Mouse (Mus musculus): ENCODE measurements at regions not wholly inside any gene's neighbourhood (a gene's known extent, or its start where the extent isn't known, plus 50 kb on each side); places are given as distances from the start of the nearest gene placed in this dataset.
"Not testable (repeated sequence)": the region's sequence is repeated elsewhere in the genome, so short reads cannot be mapped to it uniquely, and the experiment has no call there.

GRCm38 (mm10) chr19:59516957-59517356 is 58.8 kb downstream of the Emx2 start:
- Histone ChIP-seq H3K27me3 (peaks cover 10% of the 10 kb centered on the region; the same call in 1 of the 2 replicates), H3K9ac (replicated peaks) (no peak overlapping the region)
- 68% methylated on average over 4 of the region's 4 CpGs for WGBS

DNA sequence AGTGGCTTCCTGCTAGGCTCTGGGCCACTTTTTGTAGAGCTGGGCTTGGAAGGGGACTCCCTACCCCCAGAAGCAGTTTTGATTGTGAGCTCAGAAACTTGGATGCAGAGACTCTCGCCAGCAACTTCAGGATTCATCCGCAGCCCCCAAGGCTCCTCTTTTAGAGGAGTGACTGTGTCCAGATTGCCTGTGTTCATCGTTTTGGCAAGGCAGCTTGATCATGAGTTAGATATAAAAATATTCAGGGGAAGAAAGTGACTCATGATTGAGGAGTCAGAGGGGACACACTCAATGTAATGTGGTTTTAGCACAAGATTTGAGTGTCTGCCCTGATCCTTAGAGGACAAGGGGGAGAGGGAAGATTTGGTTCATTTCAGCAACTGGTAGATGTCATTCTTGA is 61.0 kb downstream of the Emx2 start:
- no peak for ATAC-seq (ENCODE audit: insufficient number of reproducible peaks, insufficient read depth, low FRiP score, low TSS enrichment, low read depth)
- H3K9ac ChIP-seq (replicated peaks) = no peak overlapping the region
- no peak overlapping the region for H3K4me2 ChIP-seq
- no peak overlapping the region for H3K4me3 ChIP-seq (replicated peaks)
- H3K36me3 ChIP-seq = no peaks in the 10 kb centered on the region
- H3K27ac ChIP-seq = no peak overlapping the region
- no peaks in the 10 kb centered on the region; the same call in 1 of the 2 replicates for H3K4me1 ChIP-seq (replicated peaks)
- no peaks in the 10 kb centered on the region for H3K9me3 ChIP-seq
- WGBS = 81% methylated on average over 3 of the region's 3 CpGs
- peaks cover 10% of the 10 kb centered on the region; the same call in 1 of the 2 replicates for H3K27me3 ChIP-seq

More at GRCm38 (mm10) chr19:59516957-59517356, 58.8 kb downstream of the Emx2 start:
- H3K27ac ChIP-seq = no peak overlapping the region
- no peak overlapping the region for H3K4me2 ChIP-seq
- no peaks in the 10 kb centered on the region for H3K4me1 ChIP-seq (replicated peaks)
- H3K36me3 ChIP-seq = no peaks in the 10 kb centered on the region
- no peaks in the 10 kb centered on the region for H3K9me3 ChIP-seq
- ATAC-seq (ENCODE audit: insufficient number of reproducible peaks, insufficient read depth, low FRiP score, low TSS enrichment, low read depth) = no peak
- no peak overlapping the region for H3K4me3 ChIP-seq (replicated peaks)

- Histone ChIP-seq H3K4me3 (replicated peaks) (no peak overlapping the region), H3K4me1 (replicated peaks) (no peaks in the 10 kb centered on the region; the same call in 1 of the 2 replicates), H3K4me2 (no peak overlapping the region), H3K27me3 (peaks cover 13% of the 10 kb centered on the region; the same call in 1 of the 2 replicates), H3K27ac (no peak overlapping the region), H3K9me3 (no peaks in the 10 kb centered on the region), H3K9ac (replicated peaks) (no peak overlapping the region), H3K36me3 (no peaks in the 10 kb centered on the region)
- WGBS = 19% methylated on average over 11 of the region's 11 CpGs
- ATAC-seq (ENCODE audit: insufficient number of reproducible peaks, insufficient read depth, low FRiP score, low TSS enrichment, low read depth) = no peak
Measured at GRCm38 (mm10) chr19:59522176-59522575, 64.0 kb downstream of the Emx2 start.

DNA sequence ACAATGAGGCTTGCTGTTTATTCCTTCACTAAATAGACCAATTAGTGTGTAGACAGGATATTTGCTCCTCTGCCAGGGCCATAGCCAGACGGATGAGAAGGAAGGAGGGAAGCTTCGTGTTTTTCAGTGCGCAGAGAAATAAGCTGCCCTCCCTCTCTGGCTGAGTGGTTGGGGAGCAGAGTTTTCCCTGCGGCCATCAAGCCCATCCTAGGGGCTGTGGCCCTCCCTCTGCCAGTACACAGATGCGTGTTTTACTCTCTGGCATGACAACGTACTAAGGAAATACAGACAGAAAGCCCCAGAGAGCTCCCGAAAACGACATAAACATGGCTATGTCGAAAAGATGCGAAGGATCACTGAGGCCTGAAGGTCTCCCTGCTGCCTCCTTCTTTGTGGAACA is 65.2 kb downstream of the Emx2 start:
- H3K4me2 ChIP-seq = no peak overlapping the region
- H3K4me3 ChIP-seq (replicated peaks) = no peak overlapping the region
- no peaks in the 10 kb centered on the region for H3K9me3 ChIP-seq
- no peak overlapping the region for H3K9ac ChIP-seq (replicated peaks)
- WGBS = 73% methylated on average over 10 of the region's 10 CpGs
- no peak overlapping the region for H3K27ac ChIP-seq
- H3K36me3 ChIP-seq = no peaks in the 10 kb centered on the region
- ATAC-seq (ENCODE audit: insufficient number of reproducible peaks, insufficient read depth, low FRiP score, low TSS enrichment, low read depth) = no peak
- no peaks in the 10 kb centered on the region; the same call in 1 of the 2 replicates for H3K4me1 ChIP-seq (replicated peaks)
- peaks cover 12% of the 10 kb centered on the region; the same call in 1 of the 2 replicates for H3K27me3 ChIP-seq

DNA sequence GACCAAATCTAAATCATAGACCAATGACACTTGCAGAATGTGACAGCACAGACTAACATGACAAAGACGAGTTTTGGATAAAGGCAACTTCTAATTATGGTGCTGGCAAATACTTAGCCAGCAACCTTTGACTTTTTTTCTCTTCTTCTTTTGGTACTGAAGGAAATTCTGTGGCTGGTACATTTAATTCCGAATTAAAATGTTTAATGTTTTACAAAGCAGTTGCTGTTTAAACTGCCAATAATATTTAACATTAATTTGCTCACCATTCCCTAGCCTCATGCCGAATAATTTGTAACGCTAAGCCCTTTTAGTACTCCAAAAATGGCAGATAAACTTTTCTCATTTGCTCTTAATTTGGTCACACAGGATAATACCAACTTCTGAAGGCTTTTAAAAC is 105.9 kb downstream of the Emx2 start:
- 81% methylated on average over 4 of the region's 4 CpGs for WGBS
- H3K4me1 ChIP-seq (replicated peaks) = no peaks in the 10 kb centered on the region
- H3K27me3 ChIP-seq = no peaks in the 10 kb centered on the region
- no peaks in the 10 kb centered on the region for H3K9me3 ChIP-seq
- no peak overlapping the region for H3K4me3 ChIP-seq (replicated peaks)
- no peak overlapping the region for H3K9ac ChIP-seq (replicated peaks)
- no peak overlapping the region for H3K4me2 ChIP-seq
- no peaks in the 10 kb centered on the region for H3K36me3 ChIP-seq
- ATAC-seq (ENCODE audit: insufficient number of reproducible peaks, insufficient read depth, low FRiP score, low TSS enrichment, low read depth) = no peak
- H3K27ac ChIP-seq = no peak overlapping the region

- Histone ChIP-seq H3K4me2 (no peak overlapping the region), H3K9me3 (no peaks in the 10 kb centered on the region), H3K27me3 (no peaks in the 10 kb centered on the region), H3K36me3 (no peaks in the 10 kb centered on the region), H3K9ac (replicated peaks) (no peak overlapping the region), H3K4me1 (replicated peaks) (no peaks in the 10 kb centered on the region), H3K27ac (no peak overlapping the region), H3K4me3 (replicated peaks) (no peak overlapping the region)
- ATAC-seq (ENCODE audit: insufficient number of reproducible peaks, insufficient read depth, low FRiP score, low TSS enrichment, low read depth) = no peak
Measured at GRCm38 (mm10) chr19:59568907-59569306, 110.7 kb downstream of the Emx2 start.

- not testable (repeated sequence) for H3K4me3 ChIP-seq (replicated peaks); H3K36me3 ChIP-seq; H3K9ac ChIP-seq (replicated peaks); H3K9me3 ChIP-seq; H3K4me1 ChIP-seq (replicated peaks); ATAC-seq (ENCODE audit: insufficient number of reproducible peaks, insufficient read depth, low FRiP score, low TSS enrichment, low read depth); H3K4me2 ChIP-seq; H3K27me3 ChIP-seq; H3K27ac ChIP-seq
- 87% methylated on average over 2 of the region's 2 CpGs for WGBS
Measured at GRCm38 (mm10) chr19:59569590-59569989, 111.4 kb downstream of the Emx2 start.

- Histone ChIP-seq H3K36me3 (no peaks in the 10 kb centered on the region), H3K27ac (no peak overlapping the region), H3K9me3 (no peaks in the 10 kb centered on the region), H3K9ac (replicated peaks) (no peak overlapping the region), H3K4me2 (no peak overlapping the region), H3K27me3 (no peaks in the 10 kb centered on the region), H3K4me3 (replicated peaks) (no peak overlapping the region), H3K4me1 (replicated peaks) (no peaks in the 10 kb centered on the region)
- WGBS = 72% methylated on average over 3 of the region's 3 CpGs
- no peak for ATAC-seq (ENCODE audit: insufficient number of reproducible peaks, insufficient read depth, low FRiP score, low TSS enrichment, low read depth)
Measured at GRCm38 (mm10) chr19:59574346-59574745, 116.2 kb downstream of the Emx2 start.

GRCm38 (mm10) chr19:59577886-59578285 is 119.7 kb downstream of the Emx2 start:
- ATAC-seq (ENCODE audit: insufficient number of reproducible peaks, insufficient read depth, low FRiP score, low TSS enrichment, low read depth) = no peak
- WGBS = 70% methylated on average over 9 of the region's 9 CpGs
- no peaks in the 10 kb centered on the region for H3K36me3 ChIP-seq
- H3K4me3 ChIP-seq (replicated peaks) = no peak overlapping the region
- H3K27me3 ChIP-seq = no peaks in the 10 kb centered on the region
- H3K4me2 ChIP-seq = no peak overlapping the region
- no peak overlapping the region for H3K9ac ChIP-seq (replicated peaks)
- 0 out of 2 replicates have a peak, but pooled peaks cover 3% of the 10 kb centered on the region for H3K4me1 ChIP-seq (replicated peaks)
- H3K27ac ChIP-seq = no peak overlapping the region
- no peaks in the 10 kb centered on the region for H3K9me3 ChIP-seq

GRCm38 (mm10) chr19:59579676-59580075 is 121.5 kb downstream of the Emx2 start:
- H3K9ac ChIP-seq (replicated peaks) = no peak overlapping the region
- H3K27me3 ChIP-seq = peaks cover under 1% of the 10 kb centered on the region; the same call in 1 of the 2 replicates
- H3K36me3 ChIP-seq = no peaks in the 10 kb centered on the region
- no peak overlapping the region for H3K4me3 ChIP-seq (replicated peaks)
- H3K9me3 ChIP-seq = no peaks in the 10 kb centered on the region
- 89% methylated on average over 1 of the region's 1 CpGs for WGBS
- H3K4me2 ChIP-seq = no peak overlapping the region
- peaks cover 8% of the 10 kb centered on the region; the same call in 1 of the 2 replicates for H3K4me1 ChIP-seq (replicated peaks)
- no peak overlapping the region for H3K27ac ChIP-seq
- no peak for ATAC-seq (ENCODE audit: insufficient number of reproducible peaks, insufficient read depth, low FRiP score, low TSS enrichment, low read depth)

GRCm38 (mm10) chr19:59585835-59586234 is 127.7 kb downstream of the Emx2 start:
- Histone ChIP-seq H3K4me1 (replicated peaks) (peaks cover 30% of the 10 kb centered on the region), H3K36me3 (no peaks in the 10 kb centered on the region), H3K27me3 (peaks cover 4% of the 10 kb centered on the region; the same call in 1 of the 2 replicates), H3K4me2 (no peak overlapping the region), H3K9ac (replicated peaks) (no peak overlapping the region), H3K4me3 (replicated peaks) (no peak overlapping the region), H3K9me3 (no peaks in the 10 kb centered on the region), H3K27ac (no peak overlapping the region)
- 40% methylated on average over 4 of the region's 4 CpGs for WGBS
- no peak for ATAC-seq (ENCODE audit: insufficient number of reproducible peaks, insufficient read depth, low FRiP score, low TSS enrichment, low read depth)

DNA sequence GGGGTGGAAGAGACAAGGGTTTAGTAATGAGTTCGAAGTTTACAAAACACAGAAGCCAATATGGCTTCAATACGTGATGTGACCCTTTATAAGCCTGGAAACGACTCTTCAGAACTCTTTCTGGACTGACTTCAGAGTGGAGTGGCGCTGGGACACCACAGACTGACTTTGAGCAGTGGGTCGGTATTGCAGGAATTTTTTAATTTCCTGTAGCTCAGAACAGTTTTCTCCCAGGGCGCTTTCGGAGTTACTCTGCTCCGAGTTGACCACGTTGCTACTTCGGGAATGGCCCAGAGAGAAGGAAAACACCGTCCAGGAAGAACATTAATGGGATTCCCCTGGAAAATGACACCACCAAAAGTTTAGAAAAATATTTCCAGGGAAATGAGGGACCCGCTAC is 129.1 kb downstream of the Emx2 start:
- H3K27me3 ChIP-seq = peaks cover 4% of the 10 kb centered on the region; the same call in 1 of the 2 replicates
- peak overlapping the region; percentile 53; the same call in 1 of the 2 replicates for H3K27ac ChIP-seq
- H3K9me3 ChIP-seq = no peaks in the 10 kb centered on the region
- H3K9ac ChIP-seq (replicated peaks) = no peak overlapping the region
- ATAC-seq (ENCODE audit: insufficient number of reproducible peaks, insufficient read depth, low FRiP score, low TSS enrichment, low read depth) = peak; percentile 35; the same call in 1 of the 2 replicates
- no peak overlapping the region; the same call in 1 of the 2 replicates for H3K4me2 ChIP-seq
- peaks cover 28% of the 10 kb centered on the region for H3K4me1 ChIP-seq (replicated peaks)
- H3K4me3 ChIP-seq (replicated peaks) = no peak overlapping the region
- no peaks in the 10 kb centered on the region for H3K36me3 ChIP-seq
- WGBS = 38% methylated on average over 12 of the region's 12 CpGs
